Mouse (Mus musculus): ENCODE measurements around the gene Nlrp6. TPM values are rescaled to one million over a fixed set of nuclear protein-coding genes. Genes with fewer than 3 reads are reported as not detected.

The Nlrp6 gene
- polyA plus RNA-seq, 1 experiment = not detected

- Histone ChIP-seq H3K27ac (replicated peaks; ENCODE audit: low read depth, low read length) (peak overlapping the region; percentile 98), H3K4me1 (ENCODE audit: control insufficient read depth, insufficient read depth, insufficient read length, low read length) (peaks cover 13% of the 10 kb centered on the region), H3K4me3 (ENCODE audit: insufficient read depth, low read depth, low read length) (0 out of 2 replicates have a peak overlapping the region, but pooled peaks have one; percentile 19)
Observed at GRCm38 (mm10) chr7:140902036-140902875, 18.4 kb upstream of the Nlrp6 start.

GRCm38 (mm10) chr7:140903212-140903611, 17.5 kb upstream of the Nlrp6 start:
- peak overlapping the region; percentile 98 for H3K27ac ChIP-seq (replicated peaks; ENCODE audit: low read depth, low read length)

GRCm38 (mm10) chr7:140905642-140906081, 15.0 kb upstream of the Nlrp6 start:
- H3K27ac ChIP-seq (replicated peaks; ENCODE audit: low read depth, low read length) = no peak overlapping the region
- peaks cover 11% of the 10 kb centered on the region for H3K4me1 ChIP-seq (ENCODE audit: control insufficient read depth, insufficient read depth, insufficient read length, low read length)
- H3K4me3 ChIP-seq (ENCODE audit: insufficient read depth, low read depth, low read length) = no peak overlapping the region

More at GRCm38 (mm10) chr7:140903212-140903611, 17.5 kb upstream of the Nlrp6 start:
- H3K4me3 ChIP-seq (ENCODE audit: insufficient read depth, low read depth, low read length) = no peak overlapping the region
- peaks cover 13% of the 10 kb centered on the region for H3K4me1 ChIP-seq (ENCODE audit: control insufficient read depth, insufficient read depth, insufficient read length, low read length)

GRCm38 (mm10) chr7:140907131-140907530, 13.6 kb upstream of the Nlrp6 start:
- H3K4me3 ChIP-seq (ENCODE audit: insufficient read depth, low read depth, low read length) = no peak overlapping the region
- H3K4me1 ChIP-seq (ENCODE audit: control insufficient read depth, insufficient read depth, insufficient read length, low read length) = no peaks in the 10 kb centered on the region
- H3K27ac ChIP-seq (replicated peaks; ENCODE audit: low read depth, low read length) = no peak overlapping the region

DNA sequence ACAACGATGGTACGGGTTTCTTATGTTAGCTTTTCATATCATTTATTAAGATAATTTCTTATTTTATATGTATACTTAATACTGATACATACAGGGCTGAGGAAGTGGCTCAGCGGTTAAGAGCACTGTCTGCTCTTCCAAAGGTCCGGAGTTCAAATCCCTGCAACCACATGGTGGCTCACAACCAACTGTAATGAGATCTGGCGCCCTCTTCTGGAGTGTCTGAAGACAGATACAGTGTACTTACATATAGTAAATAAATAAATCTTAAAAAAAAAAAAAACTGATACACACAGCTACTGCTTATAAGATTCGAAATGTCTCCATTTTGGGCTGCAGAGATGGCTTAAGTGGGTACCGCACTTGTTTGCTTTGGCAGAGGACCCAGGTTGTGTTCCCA, 13.0 kb upstream of the Nlrp6 start:
- H3K4me1 ChIP-seq (ENCODE audit: control insufficient read depth, insufficient read depth, insufficient read length, low read length) = no peaks in the 10 kb centered on the region
- H3K27ac ChIP-seq (replicated peaks; ENCODE audit: low read depth, low read length) = no peak overlapping the region
- H3K4me3 ChIP-seq (ENCODE audit: insufficient read depth, low read depth, low read length) = no peak overlapping the region

DNA sequence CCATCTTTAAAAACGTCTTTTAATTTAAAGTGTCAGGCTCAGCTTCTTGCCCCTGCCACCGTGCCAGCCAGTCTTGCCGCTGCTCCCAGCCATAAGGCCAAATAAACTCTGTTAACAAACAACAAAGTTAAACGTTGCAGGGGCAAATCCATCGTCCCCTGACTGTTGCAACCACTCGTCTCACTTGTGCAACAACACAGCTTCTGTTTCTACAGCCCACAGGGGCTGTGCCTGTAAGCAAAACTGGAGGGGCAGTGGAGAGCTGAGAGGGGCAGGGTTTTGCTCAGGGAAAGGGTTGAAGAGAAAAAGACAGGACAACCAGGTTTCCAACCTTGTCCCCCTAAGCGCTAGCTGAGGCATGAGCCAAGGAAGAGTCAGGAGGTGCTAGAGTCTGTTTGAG, 12.5 kb upstream of the Nlrp6 start:
- Histone ChIP-seq H3K4me3 (ENCODE audit: insufficient read depth, low read depth, low read length) (no peak overlapping the region), H3K27ac (replicated peaks; ENCODE audit: low read depth, low read length) (no peak overlapping the region)

DNA sequence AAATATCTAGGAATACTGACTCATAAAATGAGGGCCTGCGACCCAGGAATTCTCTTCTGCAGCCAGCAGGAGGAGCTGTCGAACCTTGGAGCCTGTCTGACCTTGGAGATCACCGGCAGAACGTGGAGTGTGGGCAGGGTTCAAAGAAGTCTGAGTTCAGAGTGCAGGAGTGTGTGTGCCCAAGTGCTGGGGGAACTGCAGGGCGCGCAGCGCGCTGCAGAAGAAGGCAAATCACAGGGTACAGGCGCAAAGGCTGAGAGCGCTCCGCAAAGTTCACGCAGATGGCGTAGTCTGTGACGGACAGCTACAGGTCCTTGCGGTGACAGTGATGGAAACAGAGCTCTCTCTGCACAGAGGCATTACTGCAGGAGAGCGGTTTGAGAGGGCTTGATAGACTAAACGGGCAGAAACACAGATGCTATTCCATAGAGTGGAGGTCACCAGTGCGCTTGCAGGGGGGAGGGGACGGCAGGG, 12.0 kb upstream of the Nlrp6 start:
- no peaks in the 10 kb centered on the region for H3K4me1 ChIP-seq (ENCODE audit: control insufficient read depth, insufficient read depth, insufficient read length, low read length)
- H3K27ac ChIP-seq (replicated peaks; ENCODE audit: low read depth, low read length) = no peak overlapping the region
- H3K4me3 ChIP-seq (ENCODE audit: insufficient read depth, low read depth, low read length) = peak overlapping the region; percentile 48

More for the DNA sequence above, 12.5 kb upstream of the Nlrp6 start:
- H3K4me1 ChIP-seq (ENCODE audit: control insufficient read depth, insufficient read depth, insufficient read length, low read length) = no peaks in the 10 kb centered on the region

DNA sequence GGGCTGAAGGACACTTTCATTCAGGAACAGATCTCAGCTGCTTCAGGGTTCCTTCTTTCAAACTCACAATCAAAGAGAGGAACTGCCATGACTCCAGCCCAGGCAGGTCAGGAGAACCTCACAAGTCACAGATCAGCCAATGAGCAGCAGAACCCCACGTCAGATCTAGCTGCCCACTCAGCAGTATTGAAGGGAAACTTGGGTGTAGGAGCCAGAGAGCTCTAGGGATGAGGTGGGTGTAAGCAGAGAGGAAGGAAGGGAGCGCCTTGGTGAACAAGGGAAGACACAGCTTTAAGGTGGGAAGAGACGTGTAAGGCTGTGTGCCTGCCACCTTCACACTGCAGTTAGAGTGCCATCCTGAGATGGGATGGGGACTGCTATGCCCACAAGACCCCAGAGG, 8.4 kb upstream of the Nlrp6 start:
- no peak overlapping the region for H3K27ac ChIP-seq (replicated peaks; ENCODE audit: low read depth, low read length)
- H3K4me3 ChIP-seq (ENCODE audit: insufficient read depth, low read depth, low read length) = no peak overlapping the region
- H3K4me1 ChIP-seq (ENCODE audit: control insufficient read depth, insufficient read depth, insufficient read length, low read length) = no peaks in the 10 kb centered on the region

GRCm38 (mm10) chr7:140912846-140913482, 7.7 kb upstream of the Nlrp6 start:
- H3K27ac ChIP-seq (replicated peaks; ENCODE audit: low read depth, low read length) = no peak overlapping the region
- no peak overlapping the region for H3K4me3 ChIP-seq (ENCODE audit: insufficient read depth, low read depth, low read length)
- H3K4me1 ChIP-seq (ENCODE audit: control insufficient read depth, insufficient read depth, insufficient read length, low read length) = no peaks in the 10 kb centered on the region

DNA sequence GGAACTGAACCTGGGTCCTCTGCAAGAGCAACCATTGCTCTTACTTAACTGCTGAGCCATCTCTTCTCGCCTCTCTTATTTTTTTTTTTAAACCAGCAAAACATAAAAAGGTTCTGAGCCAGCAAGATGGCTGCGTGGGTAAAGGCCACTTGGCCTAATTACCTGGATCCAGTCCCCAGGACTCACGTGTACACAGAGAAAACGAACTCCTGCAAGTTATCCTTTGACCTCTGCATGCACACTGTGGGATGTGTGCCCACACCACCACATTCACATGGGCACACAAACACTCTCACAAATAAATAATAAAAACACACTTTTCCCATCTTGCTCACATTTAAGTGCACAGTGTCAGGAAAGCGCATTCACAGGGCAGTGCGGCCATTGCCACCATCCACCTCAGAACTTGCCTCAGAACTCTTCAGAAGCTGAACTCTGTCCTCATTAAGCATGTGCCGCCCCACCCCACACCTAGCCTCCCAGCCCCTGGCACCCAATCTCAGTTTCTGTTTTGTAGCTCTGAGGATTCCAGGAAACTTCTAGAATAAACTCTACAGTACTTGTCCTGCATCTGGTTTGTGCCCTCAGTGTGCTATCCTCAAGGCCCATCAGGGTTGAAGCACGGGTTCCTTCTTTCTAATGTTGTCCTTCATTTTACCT, 6.5 kb upstream of the Nlrp6 start:
- no peak overlapping the region for H3K27ac ChIP-seq (replicated peaks; ENCODE audit: low read depth, low read length)
- H3K4me3 ChIP-seq (ENCODE audit: insufficient read depth, low read depth, low read length) = no peak overlapping the region
- H3K4me1 ChIP-seq (ENCODE audit: control insufficient read depth, insufficient read depth, insufficient read length, low read length) = no peaks in the 10 kb centered on the region

DNA sequence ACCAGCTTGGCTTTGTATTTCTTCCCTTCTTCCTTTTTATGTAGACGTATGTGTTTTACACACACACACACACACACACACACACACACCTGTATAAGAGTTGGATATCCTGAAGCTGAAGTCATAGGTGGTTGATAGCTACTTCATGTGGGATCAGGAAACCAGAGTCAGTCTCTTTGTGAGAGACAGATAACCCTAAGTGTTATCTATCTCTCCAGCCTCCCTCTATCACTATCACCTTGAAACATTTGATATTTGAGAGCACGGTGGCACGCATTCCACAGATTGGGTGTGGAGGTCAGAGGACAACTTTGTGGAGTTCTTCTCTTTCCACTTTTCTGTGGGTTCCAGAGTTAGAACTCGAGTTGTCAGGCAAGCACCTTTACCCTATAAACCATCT, 791 bp upstream of the Nlrp6 start:
- H3K4me3 ChIP-seq (ENCODE audit: insufficient read depth, low read depth, low read length) = no peak overlapping the region

GRCm38 (mm10) chr7:140921225-140921975, 698 bp downstream of the Nlrp6 start:
- Histone ChIP-seq H3K4me1 (ENCODE audit: control insufficient read depth, insufficient read depth, insufficient read length, low read length) (no peaks in the 10 kb centered on the region), H3K27ac (replicated peaks; ENCODE audit: low read depth, low read length) (no peak overlapping the region), H3K4me3 (ENCODE audit: insufficient read depth, low read depth, low read length) (no peak overlapping the region)

More for the DNA sequence above, 791 bp upstream of the Nlrp6 start:
- H3K27ac ChIP-seq (replicated peaks; ENCODE audit: low read depth, low read length) = no peak overlapping the region
- H3K4me1 ChIP-seq (ENCODE audit: control insufficient read depth, insufficient read depth, insufficient read length, low read length) = no peaks in the 10 kb centered on the region

DNA sequence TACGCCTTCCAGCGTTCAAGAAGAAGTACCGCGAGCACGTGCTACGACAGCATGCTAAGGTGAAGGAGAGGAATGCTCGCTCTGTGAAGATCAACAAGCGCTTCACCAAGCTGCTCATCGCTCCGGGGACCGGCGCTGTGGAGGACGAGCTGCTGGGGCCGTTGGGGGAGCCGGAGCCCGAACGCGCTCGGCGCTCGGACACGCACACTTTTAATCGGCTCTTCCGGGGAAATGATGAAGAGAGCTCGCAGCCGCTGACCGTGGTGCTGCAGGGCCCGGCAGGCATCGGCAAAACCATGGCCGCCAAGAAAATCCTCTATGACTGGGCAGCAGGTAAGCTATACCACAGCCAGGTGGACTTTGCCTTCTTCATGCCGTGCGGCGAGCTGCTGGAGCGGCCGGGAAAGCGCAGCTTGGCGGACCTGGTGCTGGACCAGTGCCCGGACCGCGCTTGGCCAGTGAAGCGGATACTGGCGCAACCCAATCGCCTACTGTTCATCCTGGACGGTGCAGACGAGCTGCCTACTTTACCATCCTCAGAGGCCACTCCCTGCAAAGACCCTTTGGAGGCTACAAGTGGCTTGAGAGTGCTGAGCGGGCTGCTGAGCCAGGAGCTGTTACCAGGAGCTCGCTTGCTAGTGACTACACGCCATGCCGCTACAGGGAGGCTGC, 1.8 kb downstream of the Nlrp6 start:
- Histone ChIP-seq H3K4me1 (ENCODE audit: control insufficient read depth, insufficient read depth, insufficient read length, low read length) (no peaks in the 10 kb centered on the region), H3K27ac (replicated peaks; ENCODE audit: low read depth, low read length) (no peak overlapping the region), H3K4me3 (ENCODE audit: insufficient read depth, low read depth, low read length) (peak overlapping the region; percentile 46)

DNA sequence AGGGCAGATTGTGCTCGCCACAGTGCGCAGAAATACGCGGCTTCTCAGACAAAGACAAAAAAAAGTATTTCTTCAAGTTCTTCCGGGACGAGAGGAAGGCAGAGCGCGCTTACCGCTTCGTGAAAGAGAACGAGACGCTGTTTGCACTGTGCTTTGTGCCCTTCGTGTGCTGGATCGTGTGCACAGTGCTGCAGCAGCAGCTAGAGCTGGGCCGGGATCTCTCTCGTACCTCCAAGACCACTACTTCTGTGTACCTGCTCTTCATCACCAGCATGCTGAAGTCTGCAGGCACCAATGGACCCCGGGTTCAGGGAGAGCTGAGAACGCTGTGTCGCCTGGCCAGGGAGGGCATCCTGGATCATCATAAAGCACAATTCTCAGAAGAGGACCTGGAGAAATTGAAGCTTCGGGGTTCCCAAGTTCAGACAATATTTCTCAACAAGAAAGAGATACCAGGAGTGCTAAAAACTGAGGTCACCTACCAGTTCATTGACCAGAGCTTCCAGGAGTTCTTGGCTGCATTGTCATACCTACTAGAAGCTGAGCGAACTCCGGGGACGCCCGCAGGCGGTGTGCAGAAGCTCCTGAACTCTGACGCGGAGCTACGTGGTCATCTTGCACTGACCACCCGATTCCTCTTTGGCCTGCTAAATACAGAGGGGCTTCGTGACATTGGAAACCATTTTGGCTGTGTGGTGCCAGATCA, 2.5 kb downstream of the Nlrp6 start:
- Histone ChIP-seq H3K27ac (replicated peaks; ENCODE audit: low read depth, low read length) (no peak overlapping the region), H3K4me3 (ENCODE audit: insufficient read depth, low read depth, low read length) (peak overlapping the region; percentile 46), H3K4me1 (ENCODE audit: control insufficient read depth, insufficient read depth, insufficient read length, low read length) (no peaks in the 10 kb centered on the region)

Data from brown adipose tissue, adult 24 weeks (tissue).